23 mouse cellular contexts compared by ENCODE assay signal in the genomic region with DNA sequence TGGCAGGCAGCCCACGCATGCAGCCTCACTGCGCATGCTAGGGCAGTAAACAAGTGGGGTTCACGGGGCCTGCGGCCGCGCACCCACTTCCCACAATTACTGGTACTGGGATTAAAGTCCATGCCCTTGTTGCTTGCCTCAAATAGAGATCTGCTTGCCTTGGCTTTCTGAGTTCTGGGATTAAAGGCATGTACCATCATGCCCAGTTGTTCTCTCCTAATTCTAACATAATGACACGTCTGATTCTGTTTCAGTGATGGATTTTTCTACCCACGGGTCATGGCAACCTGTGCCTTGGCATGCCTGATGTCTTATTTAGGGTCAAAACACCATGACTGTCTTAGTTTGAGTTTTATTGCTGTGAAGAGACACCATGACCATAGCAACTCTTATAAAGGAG. TPM values are rescaled to one million over a fixed set of nuclear protein-coding genes. Genes with fewer than 3 reads are reported as not detected.
DNase-seq lines count a peak whose midpoint lies in the region; ATAC-seq lines count a peak whose summit lies in the region.
"Had no signal": no experiment of that assay in that cellular context is flagged by ENCODE, and none has a peak within 500 bp of the region (broad histone marks: within the 10 kb centered on the region; RNA-seq: fewer than 3 reads in every experiment).

No protein-coding gene starts in this region.

- peak; percentile 43 for DNase-seq in heart, adult 11 months
- no peak for DNase-seq in heart, postnatal 4 days
- DNase-seq in testis, postnatal 10 days (ENCODE audit: low spot score) = peak; percentile 37
- no peak for DNase-seq in testis, postnatal 14 days (ENCODE audit: low spot score)
- DNase-seq: adrenal gland, adult 8-10 months; adrenal gland, postnatal 14 days; adrenal gland, postnatal 36 days; B cell, adult 2 months; cerebellum, adult 11-12 months; cerebellum, adult 2 months; cerebellum, adult 9-10 months; cerebellum, postnatal 10 days; cerebellum, postnatal 25 days; forebrain, postnatal 0 days had no signal

- no peak for ATAC-seq in erythroblast, adult 5-6 weeks (replicated peaks; ENCODE audit: low FRiP score, poor library complexity, severe bottlenecking)
- ATAC-seq: activated CD4-positive, CD25-positive, alpha-beta regulatory T cell, adult 4 months; CD4-positive, CD25-positive, alpha-beta regulatory T cell, adult 4 months; forebrain, embryonic 13.5 days; forebrain, embryonic 15.5 days; forebrain, postnatal 0 days; Patski had no signal

RNA-seq across cellular contexts. Expression of a gene that starts 15.5 kb away (rescaled TPM):
- total RNA-seq in heart, postnatal 4 days (2021) = under 1 TPM in 1 of 2 experiments, not detected in 1; 0.50 TPM
- not detected in 2 replicates for total RNA-seq in erythroblast, adult 5-6 weeks (2015; ENCODE audit: low replicate concordance)
- total RNA-seq in erythroblast, adult 5-6 weeks (2017; ENCODE audit: low replicate concordance) = not detected in 2 replicates
- total RNA-seq: adrenal gland, adult 18-20 months; adrenal gland, adult 8-10 months; adrenal gland, postnatal 14 days; adrenal gland, postnatal 36 days; forebrain, postnatal 0 days had no signal

RNA-seq across cellular contexts. Expression of a gene that starts 57.3 kb away (rescaled TPM):
- total RNA-seq in heart, postnatal 4 days (2021) = 10 to 100 TPM; 95.6 to 97.0 TPM
- not detected in 2 replicates for total RNA-seq in erythroblast, adult 5-6 weeks (2015; ENCODE audit: low replicate concordance)
- total RNA-seq in erythroblast, adult 5-6 weeks (2017; ENCODE audit: low replicate concordance) = 0.17 TPM in 1 of 2 replicates, not detected in the other
- total RNA-seq: adrenal gland, postnatal 36 days; CH12.LX; G1E had no signal

Comparison
In these comparisons a context has a peak if more than half of its experiments do, and no peak if none do; other contexts are left out.
1. DNase-seq: peak in heart, adult 11 months (single experiment) and testis, postnatal 10 days (single experiment); none in heart, postnatal 4 days (single experiment) and testis, postnatal 14 days (single experiment).
2. RNA of a gene that starts 57.3 kb away (total RNA-seq): 95.6 to 97.0 TPM in heart, postnatal 4 days; 0.17 TPM in erythroblast, adult 5-6 weeks; every median in the first group is over 10 times any median in the second.